9 mouse cellular contexts compared by ENCODE assay signal in the genomic region with DNA sequence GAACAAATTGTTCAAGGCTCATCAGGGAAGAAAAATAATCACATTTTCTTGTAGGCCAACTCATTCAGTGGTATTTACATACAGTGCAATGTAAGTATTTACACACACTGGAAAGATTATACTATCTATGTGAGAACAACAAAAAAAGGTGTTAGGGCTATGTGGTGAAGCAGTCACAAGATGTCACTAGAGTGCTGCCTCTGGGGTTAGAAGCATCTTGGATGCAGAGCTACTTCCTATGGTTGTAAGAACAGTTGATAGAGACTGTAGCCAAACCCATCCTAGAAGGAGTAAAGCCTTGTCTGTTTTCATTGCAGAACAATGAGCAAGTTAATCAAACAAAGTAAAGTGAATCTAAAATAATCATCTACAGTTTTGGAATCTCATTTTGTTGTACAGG. TPM values are rescaled to one million over a fixed set of nuclear protein-coding genes. Genes with fewer than 3 reads are reported as not detected.
DNase-seq lines count a peak whose midpoint lies in the region; ATAC-seq lines count a peak whose summit lies in the region.
"Had no signal": no experiment of that assay in that cellular context is flagged by ENCODE, and none has a peak within 500 bp of the region (broad histone marks: within the 10 kb centered on the region; RNA-seq: fewer than 3 reads in every experiment).

No protein-coding gene starts in this region.

- peak; percentile 85 for ATAC-seq in forebrain, embryonic 15.5 days (replicated peaks)
- ATAC-seq in neural tube, embryonic 15.5 days (ENCODE audit: low FRiP score), result peak; percentile 91

- DNase-seq in cerebellum, adult 18-20 months, result peak; percentile 54 to 60
- DNase-seq in cerebellum, adult 11-12 months, result no peak
- DNase-seq in thymus, postnatal 0 days (ENCODE audit: low spot score), result peak; percentile 38
- DNase-seq in thymus, postnatal 14 days, result no peak
- peak; percentile 66 to 67 for DNase-seq in left cerebral cortex, postnatal 14 days (ENCODE audit: low spot score in 2 of 2)
- no peak for DNase-seq in c-Kit-positive CD71-positive TER-119-positive erythroid progenitor cells, embryonic 14.5 days (ENCODE audit: low spot score)

- H3K27me3 ChIP-seq in forebrain, embryonic 15.5 days, result no peaks in the 10 kb centered on the region
- H3K27me3 ChIP-seq in neural tube, embryonic 15.5 days (replicated peaks), result no peaks in the 10 kb centered on the region
- H3K27me3 ChIP-seq: megakaryocyte, embryonic 14.5 days had no signal

- H3K27ac ChIP-seq in forebrain, embryonic 15.5 days (replicated peaks), result no peak overlapping the region
- H3K27ac ChIP-seq in neural tube, embryonic 15.5 days (replicated peaks), result no peak overlapping the region

- no peaks in the 10 kb centered on the region for H3K36me3 ChIP-seq in forebrain, embryonic 15.5 days
- H3K36me3 ChIP-seq in neural tube, embryonic 15.5 days, result no peaks in the 10 kb centered on the region

- no peak overlapping the region for H3K9ac ChIP-seq in forebrain, embryonic 15.5 days (replicated peaks)
- no peak overlapping the region for H3K9ac ChIP-seq in neural tube, embryonic 15.5 days (replicated peaks)

- no peak overlapping the region for H3K4me2 ChIP-seq in forebrain, embryonic 15.5 days (replicated peaks)
- H3K4me2 ChIP-seq in neural tube, embryonic 15.5 days, result no peak overlapping the region

- H3K4me3 ChIP-seq in forebrain, embryonic 15.5 days, result no peak overlapping the region
- no peak overlapping the region for H3K4me3 ChIP-seq in neural tube, embryonic 15.5 days (replicated peaks)
- H3K4me3 ChIP-seq: megakaryocyte, embryonic 14.5 days had no signal

- intact Hi-C loops in left cerebral cortex, postnatal 14 days (cut with DNase I), result loop anchor here (2.0 kb wide), 1 partner anchor 155 kb away; no protein-coding TSS in a partner anchor

- no peaks in the 10 kb centered on the region for H3K4me1 ChIP-seq in forebrain, embryonic 15.5 days
- no peaks in the 10 kb centered on the region for H3K4me1 ChIP-seq in neural tube, embryonic 15.5 days

- no peaks in the 10 kb centered on the region for H3K9me3 ChIP-seq in forebrain, embryonic 15.5 days
- H3K9me3 ChIP-seq in neural tube, embryonic 15.5 days (replicated peaks), result no peaks in the 10 kb centered on the region
- H3K9me3 ChIP-seq: megakaryocyte, embryonic 14.5 days had no signal

RNA-seq across cellular contexts. Expression of a gene that starts 11.3 kb away (rescaled TPM):
- polyA plus RNA-seq in thymus, postnatal 0 days (2015; fragmentation: Nextera tagmentation; extraction: Ambion mirVana), result 9.9 and 10.0 TPM in 2 replicates
- 9.5 and 10.2 TPM in 2 replicates for polyA plus RNA-seq in forebrain, embryonic 15.5 days (2015; fragmentation: Nextera tagmentation; extraction: Ambion mirVana)
- total RNA-seq in left cerebral cortex, postnatal 14 days (2021), result 1 to 10 TPM; 6.1 to 8.0 TPM
- polyA plus RNA-seq in neural tube, embryonic 15.5 days (2015; fragmentation: Nextera tagmentation; extraction: Ambion mirVana), result 5.1 and 7.8 TPM in 2 replicates

RNA-seq across cellular contexts. Expression of a gene that starts 45.0 kb away (rescaled TPM):
- polyA plus RNA-seq in thymus, postnatal 0 days (2015; fragmentation: Nextera tagmentation; extraction: Ambion mirVana), result 159 and 162 TPM in 2 replicates
- polyA plus RNA-seq in forebrain, embryonic 15.5 days (2015; fragmentation: Nextera tagmentation; extraction: Ambion mirVana), result 101 and 114 TPM in 2 replicates
- 10 to 100 TPM; 19.6 to 21.4 TPM for total RNA-seq in left cerebral cortex, postnatal 14 days (2021)
- polyA plus RNA-seq in neural tube, embryonic 15.5 days (2015; fragmentation: Nextera tagmentation; extraction: Ambion mirVana), result 58.6 and 68.7 TPM in 2 replicates

Comparison
In these comparisons a context has a peak if more than half of its experiments do, and no peak if none do; other contexts are left out.
1. DNase-seq: peak in cerebellum, adult 18-20 months (2 of 2), thymus, postnatal 0 days (single experiment) and left cerebral cortex, postnatal 14 days (2 of 2); none in cerebellum, adult 11-12 months (single experiment), thymus, postnatal 14 days (single experiment) and c-Kit-positive CD71-positive TER-119-positive erythroid progenitor cells, embryonic 14.5 days (single experiment).